Mouse (Mus musculus): ENCODE results near the gene BC035044. TPM values are rescaled to one million over a fixed set of nuclear protein-coding genes. Genes with fewer than 3 reads are reported as not detected.

BC035044 gene
- polyA plus RNA-seq, 1 experiment: 16.3 TPM

DNA sequence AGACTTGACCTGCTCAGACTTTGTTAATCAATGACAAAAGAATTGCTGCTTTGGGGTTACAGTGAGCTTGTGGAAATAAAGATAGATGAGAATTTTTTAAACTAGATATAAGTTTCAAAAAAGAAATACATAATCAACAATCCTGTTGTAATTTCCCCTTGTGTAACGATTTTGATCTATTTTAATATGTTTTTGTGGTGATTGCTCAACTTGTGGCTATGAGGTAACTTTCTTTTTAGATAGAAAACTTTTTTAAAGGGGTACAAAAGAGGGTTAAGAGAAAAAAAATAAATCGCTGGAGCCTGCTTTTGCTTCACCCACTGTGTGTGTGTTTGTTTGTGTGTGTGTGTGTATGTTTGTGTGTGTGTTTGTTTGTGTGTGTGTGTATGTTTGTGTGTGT, 39.8 kb downstream of the BC035044 start:
- peaks cover 26% of the 10 kb centered on the region; the same call in 1 of the 2 replicates for H3K4me1 ChIP-seq (ENCODE audit: control insufficient read depth, insufficient read depth, insufficient read length)
- WGBS: 25% methylated on average over 2 of the region's 2 CpGs
- H3K4me3 ChIP-seq (ENCODE audit: extremely low read depth, insufficient read depth, insufficient read length): no peak overlapping the region
- H3K36me3 ChIP-seq (ENCODE audit: control insufficient read depth, insufficient read depth, low read length): peaks cover 3% of the 10 kb centered on the region; the same call in 1 of the 2 replicates
- H3K27ac ChIP-seq (ENCODE audit: insufficient read depth, low read length): peak overlapping the region; percentile 85; the same call in 1 of the 2 replicates
- TF ChIP-seq CTCF (IDR thresholded peaks at IDR 0.05; ENCODE audit: extremely low read depth, insufficient read depth, insufficient read length, insufficient replicate concordance) (no peak), POLR2A (IDR thresholded peaks at IDR 0.05; ENCODE audit: low read depth, low read length) (no peak)
- DNase-seq (ENCODE audit: low read depth in 1 of 2, low spot score in 2 of 2): no peak
- no peaks in the 10 kb centered on the region for H3K27me3 ChIP-seq (ENCODE audit: control insufficient read depth, insufficient read depth, low read length)

DNA sequence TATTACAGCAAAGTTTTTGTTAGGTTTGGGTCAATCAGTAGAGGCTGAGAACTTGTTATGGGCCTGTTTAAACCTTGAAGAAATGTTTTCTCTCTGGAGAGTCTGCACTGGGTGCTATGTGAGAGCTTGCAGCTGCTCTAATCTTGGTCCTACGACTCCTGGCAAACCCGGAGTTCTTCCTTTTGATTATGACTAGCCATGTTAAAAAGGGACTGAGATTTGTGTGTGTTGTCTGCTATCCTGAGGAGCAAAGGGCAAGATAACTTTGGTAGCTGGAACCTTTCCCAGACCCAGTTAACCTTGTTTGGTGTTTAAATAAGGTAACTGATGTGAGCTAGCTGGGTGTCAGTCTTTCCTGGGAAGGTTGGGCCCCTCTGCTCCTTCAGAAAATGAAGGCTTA, 40.3 kb downstream of the BC035044 start:
- peak overlapping the region; percentile 20; the same call in 1 of the 2 replicates for H3K27ac ChIP-seq (ENCODE audit: insufficient read depth, low read length)
- no peak for TF ChIP-seq POLR2A (IDR thresholded peaks at IDR 0.05; ENCODE audit: low read depth, low read length)
- no peak for TF ChIP-seq CTCF (IDR thresholded peaks at IDR 0.05; ENCODE audit: extremely low read depth, insufficient read depth, insufficient read length, insufficient replicate concordance)
- peaks cover 3% of the 10 kb centered on the region; the same call in 1 of the 2 replicates for H3K36me3 ChIP-seq (ENCODE audit: control insufficient read depth, insufficient read depth, low read length)
- H3K27me3 ChIP-seq (ENCODE audit: control insufficient read depth, insufficient read depth, low read length): no peaks in the 10 kb centered on the region
- no peak for DNase-seq (ENCODE audit: low read depth in 1 of 2, low spot score in 2 of 2)
- WGBS: 63% methylated on average over 2 of the region's 2 CpGs
- H3K4me1 ChIP-seq (ENCODE audit: control insufficient read depth, insufficient read depth, insufficient read length): peaks cover 24% of the 10 kb centered on the region; the same call in 1 of the 2 replicates
- H3K4me3 ChIP-seq (ENCODE audit: extremely low read depth, insufficient read depth, insufficient read length): no peak overlapping the region

DNA sequence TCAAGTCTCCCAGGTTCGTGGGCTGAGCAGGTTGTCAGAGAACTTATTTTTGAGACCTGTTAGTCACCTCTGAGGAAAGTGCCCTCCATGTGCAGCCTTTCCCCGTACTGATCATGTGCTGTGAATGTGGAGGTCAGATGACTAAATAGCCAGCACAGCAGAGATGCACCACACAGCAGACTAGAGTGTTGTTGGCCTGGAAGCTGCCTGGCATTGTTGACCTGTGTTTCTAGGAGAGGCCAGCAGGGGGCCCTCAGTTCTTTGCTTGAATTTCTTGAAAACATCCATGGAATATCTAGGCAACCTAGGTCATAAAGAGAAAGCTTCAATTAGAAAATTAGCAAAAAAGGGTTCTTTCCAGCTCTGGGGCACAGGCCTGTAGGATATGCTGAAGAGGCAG, 41.0 kb downstream of the BC035044 start:
- peak in 1 of 2 experiments; percentile 41 for DNase-seq (ENCODE audit: low read depth in 1 of 2, low spot score in 2 of 2)
- H3K4me3 ChIP-seq (ENCODE audit: extremely low read depth, insufficient read depth, insufficient read length): no peak overlapping the region
- H3K36me3 ChIP-seq (ENCODE audit: control insufficient read depth, insufficient read depth, low read length): peaks cover 3% of the 10 kb centered on the region; the same call in 1 of the 2 replicates
- H3K27me3 ChIP-seq (ENCODE audit: control insufficient read depth, insufficient read depth, low read length): no peaks in the 10 kb centered on the region
- TF ChIP-seq POLR2A (IDR thresholded peaks at IDR 0.05; ENCODE audit: low read depth, low read length) (no peak), CTCF (IDR thresholded peaks at IDR 0.05; ENCODE audit: extremely low read depth, insufficient read depth, insufficient read length, insufficient replicate concordance) (peak; percentile 54; the same call in 1 of the 2 replicates)
- H3K4me1 ChIP-seq (ENCODE audit: control insufficient read depth, insufficient read depth, insufficient read length): peaks cover 21% of the 10 kb centered on the region; the same call in 1 of the 2 replicates
- 66% methylated on average over 2 of the region's 2 CpGs for WGBS
- H3K27ac ChIP-seq (ENCODE audit: insufficient read depth, low read length): no peak overlapping the region

DNA sequence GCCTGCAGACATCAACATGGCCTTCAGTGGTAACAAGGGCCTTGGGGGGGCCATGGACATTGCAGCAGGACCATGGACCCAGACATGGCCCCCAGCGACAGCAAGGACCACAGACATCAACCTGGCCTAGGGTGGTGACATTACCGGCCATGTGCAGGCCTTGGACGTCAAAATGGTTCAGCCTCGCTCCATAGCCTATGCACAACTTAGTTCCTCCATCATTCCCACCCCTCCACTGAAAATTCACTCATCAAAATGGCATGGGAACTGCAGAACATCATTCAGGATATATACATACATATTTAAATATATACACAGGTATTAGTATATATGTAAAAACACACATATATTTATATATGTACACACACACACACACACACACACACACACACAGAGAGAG, 43.5 kb downstream of the BC035044 start:
- Histone ChIP-seq H3K27me3 (ENCODE audit: control insufficient read depth, insufficient read depth, low read length) (no peaks in the 10 kb centered on the region), H3K36me3 (ENCODE audit: control insufficient read depth, insufficient read depth, low read length) (peaks cover 3% of the 10 kb centered on the region; the same call in 1 of the 2 replicates), H3K4me1 (ENCODE audit: control insufficient read depth, insufficient read depth, insufficient read length) (peaks cover 14% of the 10 kb centered on the region), H3K4me3 (ENCODE audit: extremely low read depth, insufficient read depth, insufficient read length) (no peak overlapping the region), H3K27ac (ENCODE audit: insufficient read depth, low read length) (no peak overlapping the region)
- WGBS: 86% methylated on average over 4 of the region's 4 CpGs
- no peak for DNase-seq (ENCODE audit: low read depth in 1 of 2, low spot score in 2 of 2)
- TF ChIP-seq POLR2A (IDR thresholded peaks at IDR 0.05; ENCODE audit: low read depth, low read length): no peak
- no peak for TF ChIP-seq CTCF (IDR thresholded peaks at IDR 0.05; ENCODE audit: extremely low read depth, insufficient read depth, insufficient read length, insufficient replicate concordance)

DNA sequence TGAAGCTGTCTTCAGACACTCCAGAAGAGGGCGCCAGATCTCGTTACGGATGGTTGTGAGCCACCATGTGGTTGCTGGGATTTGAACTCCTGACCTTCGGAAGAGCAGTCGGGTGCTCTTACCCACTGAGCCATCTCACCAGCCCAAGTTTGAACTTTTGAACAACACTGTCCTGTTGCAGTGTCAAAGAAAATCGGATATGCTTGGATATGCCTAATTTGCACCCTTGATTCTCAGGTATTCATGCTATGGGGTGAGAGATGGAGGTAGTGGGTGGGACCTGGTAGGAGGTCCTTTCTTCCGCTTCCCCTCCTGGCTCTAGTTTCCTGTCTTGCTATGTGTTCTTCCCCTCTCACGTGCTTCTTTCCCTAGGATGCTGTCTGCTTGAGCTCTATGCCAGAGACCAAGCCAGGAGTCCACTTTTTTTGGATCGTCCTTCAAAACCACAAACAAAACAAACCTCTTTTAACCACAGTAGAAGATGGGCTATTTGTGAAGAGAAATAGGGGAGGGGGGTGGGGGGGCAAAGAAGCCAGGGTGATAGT, 44.9 kb downstream of the BC035044 start:
- TF ChIP-seq CTCF (IDR thresholded peaks at IDR 0.05; ENCODE audit: extremely low read depth, insufficient read depth, insufficient read length, insufficient replicate concordance) (no peak), POLR2A (IDR thresholded peaks at IDR 0.05; ENCODE audit: low read depth, low read length) (no peak)
- Histone ChIP-seq H3K27me3 (ENCODE audit: control insufficient read depth, insufficient read depth, low read length) (no peaks in the 10 kb centered on the region), H3K27ac (ENCODE audit: insufficient read depth, low read length) (no peak overlapping the region), H3K4me1 (ENCODE audit: control insufficient read depth, insufficient read depth, insufficient read length) (peaks cover 5% of the 10 kb centered on the region), H3K36me3 (ENCODE audit: control insufficient read depth, insufficient read depth, low read length) (peaks cover 3% of the 10 kb centered on the region; the same call in 1 of the 2 replicates), H3K4me3 (ENCODE audit: extremely low read depth, insufficient read depth, insufficient read length) (no peak overlapping the region)
- no peak for DNase-seq (ENCODE audit: low read depth in 1 of 2, low spot score in 2 of 2)
- 67% methylated on average over 8 of the region's 9 CpGs for WGBS

DNA sequence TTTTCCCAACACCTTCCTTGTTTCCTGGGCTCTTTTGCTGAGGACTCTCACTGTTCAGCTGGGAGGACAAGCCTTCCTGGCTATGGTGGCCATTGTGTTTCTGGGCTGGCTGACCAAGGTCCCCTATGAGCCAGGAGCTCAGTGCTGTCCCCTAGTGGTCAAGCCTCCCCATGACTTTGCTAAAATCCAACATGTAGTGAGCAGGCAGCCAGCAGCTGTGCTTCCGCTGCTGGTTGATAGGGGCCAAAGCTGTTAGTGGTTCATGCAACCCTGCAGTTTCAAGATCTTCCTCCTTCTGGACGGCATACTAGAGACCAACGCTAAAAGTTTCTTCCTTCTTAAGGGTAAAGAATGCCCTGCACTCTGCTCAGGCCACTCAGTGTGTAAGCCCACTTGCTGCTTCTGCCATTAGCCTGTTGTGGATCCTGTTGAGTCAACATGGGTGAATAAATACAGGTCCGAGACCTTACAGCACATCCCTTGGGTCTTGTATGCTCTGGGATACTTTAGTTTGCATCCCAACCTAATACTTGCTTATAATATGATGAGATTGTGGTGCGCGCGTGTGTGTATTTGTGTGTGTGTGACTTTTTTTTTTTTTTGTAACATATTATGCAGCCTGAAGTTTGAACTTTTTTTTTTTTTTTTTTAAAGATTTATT, 45.5 kb downstream of the BC035044 start:
- peaks cover 5% of the 10 kb centered on the region for H3K4me1 ChIP-seq (ENCODE audit: control insufficient read depth, insufficient read depth, insufficient read length)
- H3K4me3 ChIP-seq (ENCODE audit: extremely low read depth, insufficient read depth, insufficient read length): no peak overlapping the region
- H3K36me3 ChIP-seq (ENCODE audit: control insufficient read depth, insufficient read depth, low read length): peaks cover 3% of the 10 kb centered on the region; the same call in 1 of the 2 replicates
- H3K27me3 ChIP-seq (ENCODE audit: control insufficient read depth, insufficient read depth, low read length): no peaks in the 10 kb centered on the region
- TF ChIP-seq CTCF (IDR thresholded peaks at IDR 0.05; ENCODE audit: extremely low read depth, insufficient read depth, insufficient read length, insufficient replicate concordance): peak; percentile 80; the same call in 1 of the 2 replicates
- TF ChIP-seq POLR2A (IDR thresholded peaks at IDR 0.05; ENCODE audit: low read depth, low read length): no peak
- H3K27ac ChIP-seq (ENCODE audit: insufficient read depth, low read length): peak overlapping the region; percentile 31; the same call in 1 of the 2 replicates
- peak; percentile 75 to 88 for DNase-seq (ENCODE audit: low read depth in 1 of 2, low spot score in 2 of 2)
- WGBS: 30% methylated on average over 7 of the region's 7 CpGs
